Mouse (Mus musculus) forelimb bud, embryonic 11.5 days (tissue): ENCODE results near the gene Ddr2.
"Not testable (repeated sequence)": the region's sequence is repeated elsewhere in the genome, so short reads cannot be mapped to it uniquely, and the experiment has no call there.

ENCODE experiments used
- DNase-seq: peaks from one replicate; pipeline ENCODE4 v3.0.0-alpha.2; 2012; ENCODE audit warnings: low read depth, low spot score

Gene Ddr2

DNA sequence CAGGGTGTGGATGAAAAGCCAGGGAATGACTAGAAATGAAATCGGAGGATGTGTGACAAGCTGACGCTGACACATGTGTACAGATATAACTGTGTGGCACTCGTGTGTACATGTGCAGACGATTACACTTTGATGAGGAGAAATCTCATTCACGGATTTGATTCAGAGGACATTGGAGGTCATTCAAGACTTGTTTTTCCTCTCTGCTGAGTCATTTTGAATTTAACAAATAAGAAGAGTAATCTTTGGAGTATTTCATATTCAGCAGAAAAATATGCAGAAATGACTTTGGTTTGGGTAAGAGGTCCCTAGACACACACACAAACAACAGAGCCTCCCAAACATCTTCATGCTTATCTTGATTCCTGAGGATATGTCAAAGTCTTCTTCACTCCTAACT, 67.6 kb downstream of the Ddr2 start:
- no peak for DNase-seq

DNA sequence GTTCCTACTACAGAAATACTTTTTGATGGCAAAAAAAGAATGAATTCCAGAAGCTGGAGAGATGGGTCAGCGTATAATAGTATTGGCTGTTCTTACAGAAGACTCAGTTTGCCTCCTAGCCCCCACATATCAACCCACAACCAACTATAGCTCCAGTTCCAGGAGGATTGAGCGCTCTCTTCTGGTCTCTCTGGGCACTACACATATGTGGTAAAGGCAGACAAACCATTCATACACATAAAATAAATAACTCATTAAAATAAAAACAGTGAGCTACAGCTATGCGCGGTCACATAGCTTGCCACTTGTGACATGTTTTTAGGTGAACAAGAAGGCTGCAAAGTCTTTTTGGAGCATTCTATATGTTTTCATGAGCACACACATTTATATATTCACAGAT, 71.2 kb downstream of the Ddr2 start:
- DNase-seq = no peak

DNA sequence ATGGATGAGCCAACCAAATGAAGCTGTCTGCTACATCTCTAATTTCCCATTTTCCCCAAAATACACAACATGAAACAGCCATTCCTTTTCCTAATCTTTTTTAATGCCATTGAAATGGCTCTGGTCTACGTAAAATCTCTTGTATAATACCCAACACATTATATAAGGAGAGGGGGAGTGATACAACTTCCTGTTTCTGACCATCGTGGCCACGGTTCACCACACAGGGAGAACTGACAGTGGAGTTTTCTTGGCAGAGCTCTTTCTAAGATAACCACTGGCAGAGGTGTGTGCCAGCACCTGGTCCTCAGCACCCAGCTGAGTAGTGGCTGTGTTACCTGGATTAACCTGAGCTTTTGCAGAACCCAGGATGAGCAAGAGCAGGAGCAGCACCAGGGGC, 75.0 kb downstream of the Ddr2 start:
- no peak for DNase-seq

DNA sequence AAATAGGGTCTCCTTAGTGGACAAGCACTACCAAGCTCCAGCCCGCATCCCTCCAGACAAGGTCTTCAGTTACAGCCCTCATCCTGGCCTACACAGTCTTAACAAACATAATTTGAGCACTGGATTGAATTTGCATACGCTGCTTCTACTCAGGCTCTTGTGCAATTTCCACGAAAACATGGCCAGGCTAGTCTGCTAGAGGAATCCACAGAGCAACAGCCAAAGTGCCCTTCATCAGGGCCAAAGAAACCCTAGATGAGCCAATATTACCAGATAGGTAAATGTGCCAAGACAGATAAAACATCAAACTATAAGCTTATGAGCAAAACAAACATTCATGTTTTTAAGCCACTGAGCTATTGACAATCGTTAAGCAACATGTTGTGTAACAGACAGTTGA, 75.6 kb downstream of the Ddr2 start:
- no peak for DNase-seq

DNA sequence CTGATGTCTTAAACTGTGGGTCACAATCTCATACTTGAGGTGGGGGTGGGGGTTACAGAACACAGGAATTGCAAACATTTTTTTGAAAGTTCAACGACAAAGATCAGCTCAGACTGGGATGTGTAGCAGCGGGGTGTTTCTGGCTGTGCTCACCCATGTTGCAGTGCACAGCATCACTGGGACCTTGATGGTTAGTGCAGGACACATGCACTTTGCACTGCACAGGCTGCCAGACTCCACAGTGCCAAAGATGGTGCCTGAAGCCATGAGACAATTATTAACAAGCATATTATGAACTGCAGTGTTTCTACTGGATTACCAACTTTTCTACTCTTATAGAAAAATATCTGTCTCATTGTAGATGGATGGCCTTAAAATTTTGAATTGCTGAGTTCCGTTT, 78.9 kb downstream of the Ddr2 start:
- no peak for DNase-seq

DNA sequence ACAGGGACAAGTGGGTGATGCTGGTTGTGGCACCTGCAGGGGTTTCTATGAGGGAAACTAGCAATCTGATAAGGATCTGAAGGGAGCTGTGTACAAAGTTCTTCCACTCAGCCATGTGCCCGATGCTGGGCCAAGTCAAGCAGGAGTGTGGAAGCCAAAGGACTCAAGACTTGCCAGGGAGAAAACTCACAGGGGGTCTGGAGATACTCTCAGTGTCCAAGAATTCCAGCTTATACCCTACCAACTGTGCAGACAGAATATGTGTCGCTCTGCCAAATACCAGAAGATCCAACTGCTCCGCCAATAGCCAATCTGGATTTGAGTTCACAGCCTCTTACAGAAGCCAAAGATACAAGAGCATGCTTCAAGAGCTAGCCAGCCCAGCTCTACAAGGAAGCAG, 95.8 kb downstream of the Ddr2 start:
- no peak for DNase-seq

DNA sequence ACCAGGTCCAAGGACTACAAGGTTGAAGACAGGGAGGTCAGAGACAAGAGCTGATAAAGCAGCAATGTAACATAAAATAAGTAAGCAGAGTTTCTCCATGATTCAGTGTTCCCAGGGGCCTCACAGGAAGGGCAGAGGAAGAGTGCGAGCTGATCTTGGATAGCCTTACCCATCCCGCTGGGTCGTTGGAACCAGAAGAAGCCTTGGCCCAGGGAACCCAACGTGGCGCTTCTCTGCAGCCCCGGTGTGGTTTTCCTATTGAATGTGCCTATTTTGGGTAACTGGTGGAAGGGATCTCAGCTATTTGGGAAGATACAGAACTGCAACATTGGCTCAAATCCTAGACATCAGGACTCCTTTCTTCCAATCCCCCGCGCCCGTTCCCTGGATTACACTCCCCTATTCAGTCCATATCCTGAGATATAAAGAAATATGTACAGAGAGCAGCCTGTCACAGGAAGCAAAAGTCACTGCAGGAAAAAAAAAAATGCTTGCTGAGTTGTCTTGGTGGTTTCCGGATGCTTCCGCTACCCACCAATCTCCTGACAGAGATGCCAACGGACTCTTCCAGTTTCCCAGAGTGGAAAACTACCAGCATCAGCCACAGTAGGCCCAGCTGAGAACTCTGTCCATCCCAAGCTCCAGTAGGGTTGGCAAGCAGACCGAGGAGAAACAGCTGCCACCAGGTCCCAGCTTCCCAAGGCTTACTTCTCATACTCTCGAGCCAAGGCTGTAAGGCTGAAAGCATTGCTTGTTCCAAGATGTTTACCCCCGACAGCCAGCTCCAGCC, 99.7 kb downstream of the Ddr2 start:
- DNase-seq = no peak

DNA sequence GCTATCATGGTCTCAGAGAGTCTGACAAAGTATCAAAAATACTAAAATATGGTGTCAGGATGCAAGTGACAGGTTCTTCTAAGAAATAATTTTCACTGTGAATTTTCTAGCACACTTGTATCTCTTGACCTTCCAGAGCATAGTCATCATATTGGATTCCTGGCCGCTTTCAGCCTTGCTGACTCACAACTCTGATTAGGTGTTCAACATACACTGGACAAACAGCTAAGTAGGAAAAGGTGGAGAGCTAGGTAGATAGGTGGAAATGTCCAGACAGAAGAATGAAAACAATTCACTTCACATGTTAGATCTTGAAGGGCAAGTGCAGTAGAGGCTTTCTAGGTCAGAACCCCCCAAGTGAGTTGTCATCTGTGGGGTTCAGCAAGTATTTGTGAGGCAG, 101.3 kb downstream of the Ddr2 start:
- DNase-seq = no peak

DNA sequence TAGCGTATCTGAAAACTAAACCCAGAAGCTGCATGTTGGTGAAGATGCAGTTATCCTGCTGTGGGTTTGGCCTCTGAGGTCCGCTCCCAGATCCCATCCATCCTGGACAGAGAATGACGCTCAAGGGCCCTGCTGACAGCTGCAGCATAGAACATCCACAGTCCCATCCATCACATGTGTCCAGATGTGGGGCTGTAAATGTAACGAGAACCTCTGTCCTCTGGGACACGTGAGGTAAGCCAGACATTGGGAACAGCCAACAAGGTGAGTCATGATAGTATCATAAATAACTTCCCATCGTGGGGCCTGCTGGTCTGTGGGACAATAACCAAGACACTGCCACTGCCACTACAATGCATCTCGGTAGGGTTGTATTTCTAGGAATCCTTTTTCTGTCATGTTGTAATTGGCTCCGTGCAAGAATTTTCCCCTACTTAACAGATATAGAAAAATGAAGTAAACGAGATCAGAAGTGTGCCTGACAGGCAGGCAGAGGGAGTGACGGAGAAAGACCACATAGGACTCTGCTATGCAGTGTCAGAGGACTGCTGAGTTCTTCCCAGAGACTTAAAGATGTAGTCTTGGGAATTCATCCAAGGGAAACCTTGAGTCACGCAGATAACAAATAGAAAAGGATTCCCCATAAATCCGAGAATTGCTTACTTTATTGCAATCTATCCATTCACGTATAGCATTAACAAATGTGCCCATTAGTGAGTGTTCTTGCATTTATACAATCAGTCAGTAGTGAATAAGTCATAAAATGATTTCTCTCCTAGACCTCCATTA, 101.9 kb downstream of the Ddr2 start:
- DNase-seq = no peak

DNA sequence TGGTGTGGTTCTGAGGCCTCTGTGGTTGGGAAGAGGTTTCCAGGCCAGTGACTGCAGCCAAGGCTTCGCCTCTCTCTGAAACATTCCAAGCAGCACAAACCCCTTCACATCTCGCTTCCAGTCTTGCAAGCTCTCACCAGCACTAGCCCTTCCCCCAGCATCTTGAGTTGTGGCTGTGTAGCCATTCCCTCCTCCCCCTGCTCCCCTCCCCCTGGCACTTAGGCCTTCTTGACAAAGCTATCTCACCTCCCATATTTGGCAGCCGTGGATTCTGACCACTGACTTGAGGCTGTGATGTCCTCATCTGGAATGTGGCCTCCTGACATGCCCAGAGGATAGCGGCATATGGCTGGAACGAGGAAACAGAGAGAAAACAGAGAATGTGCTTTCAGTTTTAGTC, 104.0 kb downstream of the Ddr2 start:
- DNase-seq = no peak

DNA sequence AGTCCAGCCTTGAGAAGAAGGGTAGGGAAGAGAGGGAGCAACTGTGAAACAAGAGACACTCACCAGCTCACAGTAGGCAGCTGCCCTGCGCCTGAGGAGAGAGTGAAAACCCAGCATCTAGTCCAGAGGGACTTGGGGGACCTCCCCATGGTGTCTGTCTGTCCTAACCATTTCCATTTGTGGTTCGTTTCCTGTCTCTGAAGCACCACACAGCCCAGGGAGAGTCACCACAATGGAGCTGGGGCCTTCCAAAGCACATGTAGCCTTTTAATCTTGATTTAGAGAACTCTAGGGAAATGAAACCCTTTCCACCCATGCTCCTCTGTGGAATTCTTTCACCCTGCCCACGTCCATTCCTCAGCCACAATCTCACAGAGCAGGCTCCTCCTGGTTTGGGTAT, 105.3 kb downstream of the Ddr2 start:
- no peak for DNase-seq

DNA sequence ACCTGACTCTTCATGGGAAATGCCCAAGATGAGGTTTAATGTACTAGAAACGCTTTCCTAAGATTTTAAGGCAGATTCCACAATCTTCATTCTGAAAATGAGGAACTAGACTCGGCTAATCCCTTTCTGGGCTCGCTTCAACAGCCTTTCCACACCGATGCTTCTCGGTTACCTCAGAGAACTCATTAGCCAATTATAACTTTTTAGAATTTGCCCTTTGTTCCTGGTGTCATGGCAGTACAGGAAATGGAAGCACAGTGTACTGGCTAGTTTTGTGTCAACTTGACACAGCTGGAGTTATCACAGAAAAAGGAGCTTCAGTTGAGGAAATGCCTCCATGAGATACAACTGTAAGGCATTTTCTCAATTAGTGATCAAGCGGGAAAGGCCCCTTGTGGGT, 116.7 kb downstream of the Ddr2 start:
- not testable (repeated sequence) for DNase-seq

DNA sequence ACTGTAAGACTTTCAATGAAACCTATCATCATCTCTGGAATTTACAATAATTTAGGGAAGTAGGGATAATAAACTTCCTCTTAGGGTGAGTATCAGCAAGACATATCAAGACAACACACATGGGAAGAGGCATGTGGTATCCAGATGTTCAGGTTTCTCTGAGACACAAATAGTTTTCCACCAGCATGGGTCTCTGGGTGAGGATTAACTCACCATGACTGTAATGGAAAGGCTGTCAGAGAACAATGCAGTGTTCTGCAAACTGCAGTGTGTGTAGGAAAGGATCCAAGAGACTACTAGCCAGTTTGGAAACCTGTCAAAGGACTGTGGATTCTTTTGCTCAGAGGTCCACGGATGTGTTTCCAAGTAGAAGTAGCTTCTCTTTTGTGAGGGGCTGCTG, 124.4 kb downstream of the Ddr2 start:
- DNase-seq = peak; percentile 19

DNA sequence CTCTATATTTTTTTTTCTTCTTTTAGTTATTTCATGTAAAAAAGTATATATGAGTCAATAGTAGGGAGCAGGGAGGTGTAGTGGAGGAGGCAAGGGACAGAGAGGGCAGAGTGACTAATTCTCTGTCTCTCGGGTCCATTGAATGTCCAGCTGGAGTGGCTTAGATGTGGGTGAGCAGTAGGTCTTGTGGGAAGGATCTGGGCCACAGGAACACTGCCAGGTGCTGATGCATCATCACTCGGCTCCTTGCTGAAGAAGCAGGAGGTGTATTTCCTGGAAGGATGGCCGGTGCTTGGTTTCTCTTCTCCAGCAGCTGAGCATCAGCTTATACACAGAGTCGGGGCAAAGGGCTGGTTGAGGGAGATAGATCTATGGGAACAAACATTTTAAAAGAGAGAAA, 132.9 kb downstream of the Ddr2 start:
- no peak for DNase-seq

DNA sequence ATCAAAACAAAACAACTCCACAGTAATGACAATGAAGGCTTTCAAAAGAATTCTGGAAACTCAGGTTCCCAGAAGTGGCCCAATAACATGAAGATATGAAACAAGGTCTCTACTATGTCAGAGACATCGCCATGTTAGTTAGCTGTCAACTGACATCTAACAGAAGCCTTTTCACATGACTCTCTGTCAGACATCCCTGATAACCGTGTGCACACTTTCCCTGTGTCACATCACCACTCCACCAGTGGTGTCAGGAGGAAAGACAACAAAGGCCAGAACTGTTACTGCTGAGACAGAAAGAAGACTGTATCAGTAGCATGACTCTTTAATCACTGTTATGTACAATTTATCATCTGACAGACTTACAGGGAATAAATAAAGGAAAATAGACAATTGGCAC, 138.6 kb downstream of the Ddr2 start:
- no peak for DNase-seq

DNA sequence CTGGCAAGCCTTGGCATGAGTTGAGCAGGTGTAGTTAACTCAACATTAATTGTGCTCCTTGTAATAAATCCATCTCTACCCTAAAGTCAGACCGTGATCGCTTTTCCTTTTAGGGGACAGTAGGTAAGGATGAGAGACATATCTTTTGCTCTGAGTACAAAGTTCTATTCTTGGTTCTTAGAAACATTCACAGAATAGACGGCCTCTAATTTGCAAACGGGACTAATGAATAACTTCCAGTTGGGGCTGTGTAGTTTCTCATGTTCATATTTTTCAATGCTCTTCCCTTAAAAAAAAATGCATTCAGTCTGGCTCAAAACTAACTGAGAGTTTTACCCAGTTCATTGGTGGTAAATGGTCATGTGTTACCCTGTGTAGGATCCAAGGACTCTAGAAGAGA, 139.6 kb downstream of the Ddr2 start:
- no peak for DNase-seq

DNA sequence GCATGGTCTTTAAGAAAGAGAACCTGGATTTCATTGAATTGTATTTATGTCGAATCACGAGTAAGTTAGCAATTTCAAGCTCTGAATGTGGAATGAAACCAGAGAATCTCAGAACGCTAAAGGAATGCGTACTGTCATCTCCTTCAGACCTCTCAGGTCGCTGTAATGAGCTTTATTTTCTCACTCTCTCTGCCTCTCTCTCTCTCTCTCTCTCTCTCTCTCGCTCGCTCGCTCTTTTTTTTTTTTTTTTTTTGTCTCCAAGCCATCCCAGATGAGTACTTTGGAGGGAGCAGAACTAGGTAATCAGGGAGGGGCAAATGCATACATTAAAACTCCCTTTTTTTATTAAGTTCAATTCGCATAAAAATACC, 141.1 kb downstream of the Ddr2 start:
- no peak for DNase-seq

DNA sequence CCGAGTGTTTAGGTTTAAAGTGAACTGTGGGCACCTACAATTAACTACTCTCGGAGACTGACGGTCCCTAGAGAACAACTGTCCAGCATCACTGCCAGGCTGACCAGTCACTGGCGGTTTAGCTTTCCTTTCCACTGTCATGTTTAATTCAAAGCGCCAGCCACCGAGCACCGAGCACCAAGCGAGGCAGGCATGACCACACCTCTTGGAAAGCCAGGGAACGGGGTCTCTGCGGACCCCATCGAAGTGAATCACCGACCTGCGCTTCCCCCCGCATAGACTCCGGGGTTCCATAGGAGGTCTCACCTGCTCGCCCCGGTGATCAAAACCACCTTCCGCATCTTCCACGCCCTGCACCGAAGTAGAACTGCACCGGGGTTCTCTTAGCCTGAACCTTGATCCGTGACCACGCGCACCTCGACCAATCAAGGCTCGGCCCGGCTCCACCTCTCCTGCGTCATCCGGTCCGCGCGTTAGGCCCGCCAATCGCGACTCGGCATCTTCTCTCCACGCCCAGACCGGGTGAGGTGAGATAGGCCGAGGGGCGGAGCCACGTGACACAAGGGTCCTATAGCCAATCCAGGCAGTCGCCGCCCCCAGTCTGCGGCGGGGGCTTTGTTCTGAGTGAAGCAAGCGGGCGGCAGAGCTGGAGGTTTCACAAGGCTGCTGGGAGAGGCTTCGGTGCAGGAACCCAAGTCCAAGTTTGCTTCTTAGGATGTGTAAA, 141.6 kb downstream of the Ddr2 start, which contains the start of gene Hsd17b7:
Hsd17b7 (minus strand) TSS at position 450 of the 724 bp plus-strand sequence.
- DNase-seq = peak; percentile 99

DNA sequence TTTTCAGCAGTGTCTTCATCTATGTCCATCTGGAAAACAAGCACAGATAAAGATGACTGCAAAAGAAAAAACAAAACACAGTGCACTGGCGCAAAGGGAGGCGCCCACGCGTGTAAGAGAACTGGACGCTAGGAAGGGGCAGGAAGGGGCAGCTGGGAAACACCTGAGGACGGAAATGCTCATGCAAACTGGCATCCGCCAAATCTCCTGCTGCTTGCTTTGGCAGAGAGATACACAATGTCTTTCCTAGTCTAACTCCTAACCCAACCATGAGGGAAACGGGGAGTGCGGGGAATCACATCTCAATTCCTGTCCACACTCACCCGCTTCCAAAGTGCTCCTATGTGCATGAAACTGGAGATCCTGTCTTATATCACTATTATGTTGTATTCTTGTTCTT, 157.5 kb downstream of the Ddr2 start:
- DNase-seq = no peak

DNA sequence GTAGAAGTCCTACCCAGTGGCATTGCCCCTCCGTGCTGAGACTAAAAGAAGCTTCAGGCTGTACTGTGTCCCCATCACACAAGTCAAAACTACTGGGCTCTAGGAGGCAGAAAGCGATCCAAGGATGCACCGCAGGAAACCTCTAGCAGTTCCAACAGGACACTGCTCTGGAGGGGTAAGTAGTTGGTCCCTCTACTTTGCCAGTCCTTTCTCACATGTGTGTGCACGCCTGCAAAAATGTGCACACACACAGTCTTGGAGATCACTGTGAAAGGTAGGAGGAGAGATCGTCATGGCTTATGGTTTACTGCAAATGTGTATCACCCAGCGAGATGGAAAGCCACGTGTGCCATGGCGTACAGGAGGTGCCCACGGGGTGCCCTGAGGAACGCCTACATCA, 157.9 kb downstream of the Ddr2 start:
- DNase-seq = no peak

DNA sequence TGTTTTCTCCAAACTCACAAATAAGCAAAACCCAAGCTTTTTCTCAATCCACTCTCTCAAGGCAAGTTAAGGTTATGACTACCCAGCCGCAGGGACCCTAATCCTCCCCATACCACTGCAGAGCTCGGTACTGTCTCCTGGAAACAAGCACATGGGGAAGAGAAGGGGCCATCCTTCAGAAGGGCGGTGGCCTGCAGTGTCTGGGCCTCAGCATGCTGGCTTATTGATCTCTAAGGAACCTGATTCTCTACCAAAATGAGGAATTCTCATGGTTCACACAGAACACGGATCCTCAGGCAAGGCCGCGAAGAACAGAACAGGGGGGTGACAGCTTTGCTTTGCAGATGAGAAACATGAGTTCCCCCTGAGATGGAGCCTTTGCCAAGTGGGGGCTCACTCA, 159.0 kb downstream of the Ddr2 start:
- no peak for DNase-seq

DNA sequence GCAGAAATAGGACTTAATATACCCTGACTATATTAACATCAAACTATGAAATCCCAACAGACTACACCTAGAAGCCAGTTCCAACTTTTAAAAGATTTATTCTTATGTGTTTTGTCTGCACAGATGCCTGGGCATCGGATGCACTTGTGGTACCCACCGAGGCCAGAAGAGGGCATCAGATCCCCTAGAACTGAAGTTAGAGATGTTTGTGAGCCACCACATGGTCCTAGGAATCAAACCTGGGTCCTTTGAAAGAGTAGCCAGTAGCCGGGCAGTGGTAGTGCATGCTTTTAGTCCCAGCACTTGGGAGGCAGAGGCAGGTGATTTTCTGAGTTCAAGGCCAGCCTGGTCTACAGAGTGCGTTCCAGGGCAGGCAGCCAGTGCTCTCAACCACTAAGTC, 159.9 kb downstream of the Ddr2 start:
- no peak for DNase-seq

DNA sequence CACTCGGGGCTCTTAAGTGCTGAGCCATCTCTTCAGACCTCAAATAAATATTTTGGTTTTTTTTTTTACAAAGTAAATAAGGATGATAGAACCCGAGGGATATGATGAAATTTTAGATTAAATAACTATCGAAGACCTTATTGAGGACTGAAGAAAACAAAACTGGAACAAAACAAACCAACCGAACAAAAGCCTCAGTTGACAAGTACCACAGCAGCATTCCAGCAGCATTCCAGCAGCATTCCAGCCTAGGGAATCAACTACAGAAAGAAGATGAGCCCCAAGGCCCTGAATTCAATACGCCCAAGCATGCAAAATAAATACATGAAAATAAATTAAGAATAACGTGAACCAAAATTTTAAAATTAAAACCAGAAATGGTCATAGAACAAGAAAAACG, 160.6 kb downstream of the Ddr2 start:
- no peak for DNase-seq
